ENCODE assay signal across 1 mouse cellular context in genomic region chr6:121250406-121250805, GRCm38 (mm10).
TF ChIP-seq lines count a peak whose summit lies in the region.

No protein-coding gene starts in this region.

TF ChIP-seq in CH12.LX, 34 proteins besides CTCF, POLR2A, EP300 and RAD21 (continued from another document):
- TF ChIP-seq HCFC1 (IDR thresholded peaks at IDR 0.05; ENCODE audit: low read depth, low read length) (no peak), MEF2A (IDR thresholded peaks at IDR 0.05; ENCODE audit: borderline replicate concordance, low read depth, low read length) (no peak), JUN (IDR thresholded peaks at IDR 0.05; ENCODE audit: insufficient read depth, low read depth, low read length) (no peak), SMC3 (IDR thresholded peaks at IDR 0.05; ENCODE audit: low read depth, low read length) (no peak), MAX (IDR thresholded peaks at IDR 0.05; ENCODE audit: low read length) (no peak), ZC3H11A (IDR thresholded peaks at IDR 0.05; ENCODE audit: low read depth, low read length) (no peak), JUND (conservative IDR thresholded peaks at IDR 0.05; ENCODE audit: low read depth, low read length) (no peak), BHLHE40 (IDR thresholded peaks at IDR 0.05; ENCODE audit: low read depth, low read length) (no peak), MAFK (IDR thresholded peaks at IDR 0.05; ENCODE audit: insufficient replicate concordance, low read length) (no peak)
